Mouse (Mus musculus): ENCODE results near the gene Gbe1.

The Gbe1 gene

GRCm38 (mm10) chr16:70568341-70569265 is 254.9 kb downstream of the Gbe1 start:
- DNase-seq (ENCODE audit: low spot score): no peak

- no peak for DNase-seq (ENCODE audit: low spot score)
Measured at GRCm38 (mm10) chr16:70585964-70586363, 272.2 kb downstream of the Gbe1 start.

- DNase-seq (ENCODE audit: low spot score): no peak
Measured at GRCm38 (mm10) chr16:70602326-70602725, 288.6 kb downstream of the Gbe1 start.

GRCm38 (mm10) chr16:70608358-70608757 is 294.6 kb downstream of the Gbe1 start:
- DNase-seq (ENCODE audit: low spot score): no peak

GRCm38 (mm10) chr16:70617691-70618090 is 303.9 kb downstream of the Gbe1 start:
- DNase-seq (ENCODE audit: low spot score): no peak

GRCm38 (mm10) chr16:70618168-70618567 is 304.4 kb downstream of the Gbe1 start:
- no peak for DNase-seq (ENCODE audit: low spot score)
